Mouse (Mus musculus) heart, postnatal 0 days (tissue): Measurements from ENCODE around the gene Lrrc45.
"Not testable (repeated sequence)": the region's sequence is repeated elsewhere in the genome, so short reads cannot be mapped to it uniquely, and the experiment has no call there.

Source experiments
- CTCF ChIP-seq: IDR thresholded peaks from 2 replicates; pipeline ENCODE4 v1.5.1; 2016; ENCODE audit warnings: antibody characterized with exemption, control low read depth, low read depth
- EP300 ChIP-seq: IDR thresholded peaks from 2 replicates; pipeline ENCODE4 v1.6.1; 2016; ENCODE audit warnings: antibody characterized with exemption, low read depth

DNA sequence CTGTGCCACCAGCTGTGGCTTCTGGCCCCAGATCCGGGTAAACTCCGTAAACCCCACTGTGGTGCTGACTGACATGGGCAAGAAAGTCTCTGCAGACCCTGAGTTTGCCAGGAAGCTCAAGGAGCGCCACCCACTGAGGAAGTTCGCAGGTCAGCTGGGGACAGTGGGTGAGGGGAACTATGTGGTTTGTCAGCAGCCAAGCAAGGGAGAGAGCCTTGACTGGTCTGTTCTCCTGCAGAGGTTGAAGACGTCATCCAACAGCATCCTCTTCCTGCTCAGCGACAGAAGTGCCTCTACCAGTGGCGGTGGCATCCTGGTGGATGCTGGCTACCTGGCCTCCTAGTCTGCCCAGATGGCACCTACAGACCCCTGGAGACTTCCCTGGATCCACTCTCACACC, 53.3 kb downstream of the Lrrc45 start:
- not testable (repeated sequence) for TF ChIP-seq CTCF, EP300
